Mouse (Mus musculus): ENCODE results near the gene Inha.

Gene Inha

DNA sequence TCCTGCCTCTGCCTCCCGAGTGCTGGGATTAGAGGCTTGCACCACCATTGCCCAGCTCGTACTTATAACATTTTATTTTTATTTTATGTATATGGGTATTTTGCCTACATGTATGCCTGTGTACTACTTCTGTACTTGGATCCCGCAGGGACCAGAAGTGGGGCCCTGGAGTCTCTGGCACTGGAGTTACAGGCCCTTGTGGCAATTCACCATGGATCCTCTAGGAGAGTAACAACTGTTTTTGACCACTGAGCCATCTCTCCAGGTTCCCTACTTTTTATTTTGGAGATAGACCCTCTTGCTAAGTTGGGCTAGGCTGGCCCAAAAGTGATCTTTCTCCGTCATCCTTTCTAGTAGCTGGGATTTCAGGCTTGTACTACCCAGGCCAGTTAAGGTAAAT lies 11.6 kb downstream of the Inha start:
- in situ Hi-C loops (cut with MboI, MseI) = no loop called here

GRCm38 (mm10) chr1:75519576-75519975 lies 12.7 kb downstream of the Inha start:
- in situ Hi-C loops (cut with MboI, MseI) = no loop called here

DNA sequence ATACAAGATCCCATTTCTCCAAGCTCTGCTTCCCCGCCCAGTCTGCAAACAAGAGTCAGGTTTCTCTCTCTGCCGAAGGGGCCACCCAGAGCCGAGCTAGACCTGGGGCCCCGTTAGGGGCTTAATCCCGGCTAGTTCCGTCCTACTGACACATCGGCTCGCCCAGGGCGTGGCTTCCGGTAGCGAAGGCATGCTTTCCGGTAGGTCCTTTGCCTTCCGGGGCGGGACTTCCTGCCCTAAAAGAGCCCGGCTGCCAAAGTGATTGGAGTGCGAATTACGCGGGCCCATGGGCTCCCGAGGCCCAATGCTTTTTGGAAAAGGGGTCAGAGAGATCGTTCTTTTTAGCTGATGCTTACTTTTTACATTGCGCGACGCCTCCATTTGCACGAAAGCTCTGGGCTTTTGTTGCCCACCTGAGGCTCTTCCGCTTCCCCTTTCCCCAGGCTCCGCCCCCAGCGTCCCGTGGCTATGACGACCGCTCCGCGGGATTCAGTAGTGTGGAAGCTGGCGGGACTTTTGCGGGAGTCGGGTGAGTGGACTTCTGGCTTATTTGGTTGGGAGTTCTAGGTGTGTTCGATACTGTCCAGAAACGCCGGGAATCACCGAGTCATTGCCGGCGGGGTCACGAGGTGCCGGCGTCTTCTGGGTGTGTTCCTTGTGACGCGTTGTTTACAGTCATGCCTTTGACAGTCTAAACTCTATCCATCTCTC lies 14.6 kb downstream of the Inha start, which contains the start of gene Stk11ip:
Gene Stk11ip, plus strand, starts transcription at position 209 of the 711 bp plus-strand sequence.
- in situ Hi-C loops (cut with MboI, MseI) = loop anchor here (5.0 kb wide), 1 partner anchor 39 kb away; no protein-coding TSS in a partner anchor

DNA sequence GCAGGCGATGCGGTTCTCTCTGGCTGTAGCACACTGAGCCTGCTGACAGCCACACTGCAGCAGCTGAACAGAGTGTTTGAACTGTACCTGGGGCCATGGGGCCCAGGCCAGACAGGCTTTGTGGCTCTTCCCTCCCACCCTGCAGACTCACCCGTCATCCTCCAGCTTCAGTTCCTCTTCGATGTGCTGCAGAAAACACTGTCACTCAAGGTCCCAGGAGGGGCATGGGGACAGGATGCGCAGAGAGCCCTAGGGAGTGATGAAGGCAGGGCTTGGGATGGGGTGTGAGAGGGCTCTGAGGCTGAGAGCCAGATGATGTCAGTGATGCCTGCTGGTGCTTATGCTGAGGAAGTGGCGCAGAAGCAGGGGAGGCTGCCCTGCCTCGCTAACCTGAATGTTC lies 17.8 kb downstream of the Inha start:
- in situ Hi-C loops (cut with MboI, MseI) = loop anchor here (5.0 kb wide), 1 partner anchor 42 kb away; no protein-coding TSS in a partner anchor

- in situ Hi-C loops (cut with MboI, MseI) = no loop called here
Measured at GRCm38 (mm10) chr1:75530546-75530945, 23.7 kb downstream of the Inha start.

DNA sequence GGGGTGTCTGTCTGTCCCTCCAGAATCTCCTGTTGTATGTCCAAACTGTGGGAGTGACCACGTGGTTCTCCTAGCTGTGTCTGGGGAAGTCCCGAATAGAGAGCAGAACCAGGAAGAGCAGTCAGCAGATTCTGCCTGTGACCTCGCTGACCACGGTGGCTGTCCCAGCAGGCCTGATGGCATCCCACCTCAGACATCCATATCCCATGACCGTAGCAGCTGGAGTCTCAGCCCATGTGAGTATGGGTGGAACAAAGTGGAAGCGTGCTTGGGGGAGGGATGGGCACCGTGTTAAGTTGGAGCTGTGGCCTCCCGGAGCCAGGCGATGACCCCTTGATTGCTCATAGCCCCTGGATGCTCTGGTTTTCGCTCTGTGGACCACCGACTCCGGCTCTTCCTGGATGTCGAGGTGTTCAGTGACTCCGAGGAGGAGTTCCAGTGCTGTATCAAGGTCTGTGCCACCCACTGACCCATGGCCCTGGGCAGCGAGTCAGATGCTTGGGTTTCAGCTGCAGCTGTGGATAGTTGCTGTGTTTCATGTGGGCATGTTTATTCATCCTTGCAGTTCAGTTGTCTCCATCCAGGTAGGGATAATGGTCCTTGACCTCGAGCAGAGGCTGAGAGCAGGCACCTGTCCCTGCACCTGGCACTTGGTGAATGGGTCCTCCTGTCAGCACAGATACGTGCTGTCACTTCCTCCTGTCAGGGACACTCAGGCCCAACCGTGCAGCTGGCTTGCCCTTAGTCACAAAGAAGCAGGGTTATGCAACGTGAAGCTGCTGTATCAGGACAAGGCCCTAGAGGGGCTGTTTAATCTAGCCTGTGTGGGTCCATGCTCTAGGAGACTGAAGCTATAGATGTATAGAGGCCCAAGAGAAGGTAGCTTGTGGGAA lies 25.6 kb downstream of the Inha start:
- in situ Hi-C loops (cut with MboI, MseI) = no loop called here

- in situ Hi-C loops (cut with MboI, MseI) = no loop called here
Measured at GRCm38 (mm10) chr1:75533325-75534252, 26.7 kb downstream of the Inha start.

- in situ Hi-C loops (cut with MboI, MseI) = no loop called here
Measured at GRCm38 (mm10) chr1:75537587-75537986, 30.7 kb downstream of the Inha start.

GRCm38 (mm10) chr1:75538597-75539190 lies 31.8 kb downstream of the Inha start:
- in situ Hi-C loops (cut with MboI, MseI) = no loop called here

GRCm38 (mm10) chr1:75541496-75541895 lies 34.6 kb downstream of the Inha start:
- in situ Hi-C loops (cut with MboI, MseI) = no loop called here

GRCm38 (mm10) chr1:75544351-75544750 lies 37.5 kb downstream of the Inha start:
- in situ Hi-C loops (cut with MboI, MseI) = no loop called here

- in situ Hi-C loops (cut with MboI, MseI) = no loop called here
Measured at GRCm38 (mm10) chr1:75545965-75546956, 39.4 kb downstream of the Inha start, which contains the start of gene Slc4a3. TSS of gene Slc4a3 (plus strand) at chr1:75546266.

- in situ Hi-C loops (cut with MboI, MseI) = no loop called here
Measured at GRCm38 (mm10) chr1:75547351-75547750, 40.5 kb downstream of the Inha start.

- in situ Hi-C loops (cut with MboI, MseI) = no loop called here
Measured at GRCm38 (mm10) chr1:75548083-75548482, 41.2 kb downstream of the Inha start.

- in situ Hi-C loops (cut with MboI, MseI) = no loop called here
Measured at GRCm38 (mm10) chr1:75548871-75549270, 42.0 kb downstream of the Inha start.

DNA sequence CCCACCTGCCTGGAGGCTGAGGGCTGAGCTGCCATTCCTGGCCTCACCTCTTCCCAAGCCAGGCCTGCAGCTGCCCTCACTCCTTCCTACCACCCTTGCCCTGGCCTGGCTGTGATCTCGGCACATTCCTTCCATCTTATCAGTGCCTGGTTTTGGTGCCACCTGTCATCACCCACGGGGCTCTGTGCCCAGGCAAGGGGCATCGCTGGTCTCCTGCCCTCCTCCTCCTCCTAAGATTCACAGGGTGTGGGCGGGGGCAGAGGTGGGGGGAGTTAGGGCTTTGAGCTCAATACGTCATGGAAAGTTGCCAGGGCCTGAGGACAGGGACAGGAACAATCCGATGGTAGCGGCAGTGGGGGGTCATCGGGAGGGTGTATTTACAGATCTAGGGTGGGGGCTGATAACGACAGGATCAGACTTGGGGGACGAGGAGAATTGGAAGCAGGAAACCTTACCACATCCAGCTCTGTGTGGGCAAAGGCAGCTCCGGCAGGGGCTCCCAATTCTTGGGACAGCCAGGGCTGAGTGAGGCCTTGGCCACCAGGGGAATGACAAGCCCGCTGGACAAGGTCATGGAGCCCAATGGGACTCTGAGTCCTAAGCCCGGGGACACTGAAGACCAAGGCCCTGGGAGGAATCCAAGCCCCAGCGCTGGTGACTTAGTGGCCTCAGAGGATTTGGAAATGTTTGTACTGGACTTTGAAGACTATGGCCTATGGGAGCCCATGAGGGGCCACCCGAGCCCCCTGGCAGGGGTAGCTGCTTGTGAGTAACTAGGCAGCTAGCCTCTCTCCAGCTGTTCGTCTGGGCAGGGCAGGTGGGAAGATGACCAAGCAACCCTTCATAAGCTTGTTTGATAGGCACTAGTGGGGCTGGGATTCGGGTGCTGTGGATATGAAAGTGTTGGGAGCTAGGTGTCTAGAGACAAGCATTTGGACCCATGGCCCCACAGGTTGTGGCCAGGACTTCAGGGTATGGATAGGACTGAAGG lies 42.7 kb downstream of the Inha start:
- in situ Hi-C loops (cut with MboI, MseI) = no loop called here

DNA sequence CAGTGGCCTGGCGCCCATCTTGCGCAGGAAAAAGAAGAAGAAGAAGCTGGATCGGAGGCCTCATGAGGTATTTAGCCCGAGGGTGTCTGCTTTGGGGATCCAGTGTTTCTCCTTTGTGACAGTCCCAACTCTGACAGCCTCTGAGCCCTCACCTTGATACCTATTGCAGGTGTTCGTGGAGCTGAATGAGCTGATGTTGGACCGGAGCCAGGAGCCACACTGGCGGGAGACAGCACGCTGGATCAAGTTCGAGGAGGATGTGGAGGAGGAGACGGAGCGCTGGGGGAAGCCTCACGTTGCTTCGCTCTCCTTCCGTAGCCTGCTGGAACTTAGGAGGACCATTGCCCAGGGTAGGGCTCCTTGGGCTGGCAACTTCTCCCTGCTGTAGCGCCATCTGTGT lies 43.7 kb downstream of the Inha start:
- in situ Hi-C loops (cut with MboI, MseI) = no loop called here

GRCm38 (mm10) chr1:75555680-75556079 lies 48.8 kb downstream of the Inha start:
- in situ Hi-C loops (cut with MboI, MseI) = no loop called here

Data from T-helper 2 cell (primary cell).